Mouse (Mus musculus): ENCODE data around the gene Itga7.

Gene Itga7

GRCm38 (mm10) chr10:128910066-128910841 is 23.4 kb upstream of the Itga7 start:
- in situ Hi-C loops (cut with MboI; ENCODE audit: low sequenced_read_pairs): no loop called here

- in situ Hi-C loops (cut with MboI; ENCODE audit: low sequenced_read_pairs): no loop called here
Measured at GRCm38 (mm10) chr10:128911430-128911829, 22.2 kb upstream of the Itga7 start.

GRCm38 (mm10) chr10:128912268-128912667 is 21.4 kb upstream of the Itga7 start:
- in situ Hi-C loops (cut with MboI; ENCODE audit: low sequenced_read_pairs): no loop called here

- in situ Hi-C loops (cut with MboI; ENCODE audit: low sequenced_read_pairs): no loop called here
Measured at GRCm38 (mm10) chr10:128912791-128913190, 20.8 kb upstream of the Itga7 start.

- in situ Hi-C loops (cut with MboI; ENCODE audit: low sequenced_read_pairs): no loop called here
Measured at GRCm38 (mm10) chr10:128913219-128913618, 20.4 kb upstream of the Itga7 start.

GRCm38 (mm10) chr10:128913696-128914095 is 19.9 kb upstream of the Itga7 start:
- in situ Hi-C loops (cut with MboI; ENCODE audit: low sequenced_read_pairs): no loop called here

GRCm38 (mm10) chr10:128915550-128915949 is 18.1 kb upstream of the Itga7 start:
- in situ Hi-C loops (cut with MboI; ENCODE audit: low sequenced_read_pairs): no loop called here

GRCm38 (mm10) chr10:128916665-128917064 is 17.0 kb upstream of the Itga7 start:
- in situ Hi-C loops (cut with MboI; ENCODE audit: low sequenced_read_pairs): no loop called here

GRCm38 (mm10) chr10:128917400-128917799 is 16.2 kb upstream of the Itga7 start:
- in situ Hi-C loops (cut with MboI; ENCODE audit: low sequenced_read_pairs): no loop called here

GRCm38 (mm10) chr10:128918246-128918645 is 15.4 kb upstream of the Itga7 start:
- in situ Hi-C loops (cut with MboI; ENCODE audit: low sequenced_read_pairs): no loop called here

GRCm38 (mm10) chr10:128919203-128919631 is 14.4 kb upstream of the Itga7 start:
- in situ Hi-C loops (cut with MboI; ENCODE audit: low sequenced_read_pairs): no loop called here

GRCm38 (mm10) chr10:128919966-128920365 is 13.7 kb upstream of the Itga7 start:
- in situ Hi-C loops (cut with MboI; ENCODE audit: low sequenced_read_pairs): no loop called here

- in situ Hi-C loops (cut with MboI; ENCODE audit: low sequenced_read_pairs): no loop called here
Measured at GRCm38 (mm10) chr10:128920736-128921161, 12.9 kb upstream of the Itga7 start.

- in situ Hi-C loops (cut with MboI; ENCODE audit: low sequenced_read_pairs): no loop called here
Measured at GRCm38 (mm10) chr10:128921251-128921650, 12.4 kb upstream of the Itga7 start.

- in situ Hi-C loops (cut with MboI; ENCODE audit: low sequenced_read_pairs): no loop called here
Measured at GRCm38 (mm10) chr10:128921883-128922821, 11.5 kb upstream of the Itga7 start.

- in situ Hi-C loops (cut with MboI; ENCODE audit: low sequenced_read_pairs): no loop called here
Measured at GRCm38 (mm10) chr10:128922822-128923012, 10.9 kb upstream of the Itga7 start, which contains the start of gene Rdh5. Rdh5 (minus strand) TSS chr10:128922888.

GRCm38 (mm10) chr10:128923013-128923691 is 10.5 kb upstream of the Itga7 start:
- in situ Hi-C loops (cut with MboI; ENCODE audit: low sequenced_read_pairs): no loop called here

GRCm38 (mm10) chr10:128923935-128924334 is 9.7 kb upstream of the Itga7 start, which contains the start of gene Bloc1s1:
Bloc1s1 (minus strand) TSS chr10:128924035.
- in situ Hi-C loops (cut with MboI; ENCODE audit: low sequenced_read_pairs): no loop called here

- in situ Hi-C loops (cut with MboI; ENCODE audit: low sequenced_read_pairs): no loop called here
Measured at GRCm38 (mm10) chr10:128928356-128928755, 5.3 kb upstream of the Itga7 start.

GRCm38 (mm10) chr10:128929638-128930378 is 3.8 kb upstream of the Itga7 start:
- in situ Hi-C loops (cut with MboI; ENCODE audit: low sequenced_read_pairs): no loop called here

- in situ Hi-C loops (cut with MboI; ENCODE audit: low sequenced_read_pairs): no loop called here
Measured at GRCm38 (mm10) chr10:128931441-128931840, 2.2 kb upstream of the Itga7 start.

Data from CH12F3 (cell line).